Mouse (Mus musculus) adrenal gland, adult (tissue): ENCODE results near the gene Lax1.

ENCODE experiments used
- DNase-seq, 2 experiments: peaks; one replicate each; pipeline ENCODE4 v3.0.0; 2022 to 2023; ENCODE audit warnings: low spot score in 1 of 2; ENCODE audit not compliant: inconsistent age in 2 of 2

Gene Lax1

GRCm38 (mm10) chr1:133689897-133690296, at the start of gene Lax1:
Gene Lax1 (minus strand): TSS chr1:133690108.
- no peak for DNase-seq

GRCm38 (mm10) chr1:133736664-133737063, 46.8 kb upstream of the Lax1 start:
- DNase-seq: no peak

- DNase-seq: peak; percentile 67 to 83
Measured at GRCm38 (mm10) chr1:133735995-133736652, 46.2 kb upstream of the Lax1 start.

GRCm38 (mm10) chr1:133732814-133733213, 42.9 kb upstream of the Lax1 start:
- DNase-seq: no peak

- DNase-seq: no peak
Measured at GRCm38 (mm10) chr1:133728339-133728738, 38.4 kb upstream of the Lax1 start.

DNA sequence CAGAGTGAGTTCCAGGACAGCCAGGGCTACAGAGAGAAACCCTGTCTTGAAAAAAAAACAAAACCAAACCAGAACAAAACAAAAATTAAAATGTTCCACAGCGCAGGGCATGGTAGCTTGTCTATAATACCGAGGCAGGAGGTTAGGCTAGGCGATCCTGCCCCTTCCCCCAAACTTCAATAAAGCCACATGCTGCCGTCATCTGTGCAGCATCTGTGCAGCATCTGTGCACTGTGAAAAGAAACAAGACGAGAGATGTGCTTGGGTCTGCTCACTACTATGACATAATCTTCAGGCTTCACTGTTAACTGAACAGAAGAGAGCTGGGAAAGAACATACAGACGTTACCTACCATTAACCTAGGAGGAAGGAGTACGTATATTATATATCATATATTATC, 30.4 kb upstream of the Lax1 start:
- DNase-seq: no peak

DNA sequence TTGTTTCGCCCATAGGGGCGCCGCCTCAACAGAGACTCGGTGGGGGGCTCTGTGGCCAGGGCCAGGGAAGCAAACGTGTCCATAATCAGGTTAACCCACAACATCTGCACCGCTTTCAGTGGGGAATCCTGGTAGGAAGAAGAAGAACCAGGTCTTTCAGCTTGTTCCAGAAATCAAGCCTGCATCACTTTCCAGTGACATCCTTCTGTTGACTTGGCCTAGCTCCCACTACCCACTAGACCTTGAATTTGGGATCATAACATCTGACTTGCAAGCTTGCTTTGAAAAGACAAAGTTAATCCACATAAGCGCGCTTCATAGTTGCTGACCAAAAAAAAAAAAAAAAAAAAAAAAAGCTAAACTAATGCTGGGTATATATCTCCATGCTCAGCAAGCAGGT, 28.9 kb upstream of the Lax1 start:
- DNase-seq: no peak

GRCm38 (mm10) chr1:133718296-133718695, 28.4 kb upstream of the Lax1 start:
- DNase-seq: no peak

GRCm38 (mm10) chr1:133716464-133716863, 26.6 kb upstream of the Lax1 start:
- DNase-seq: peak; percentile 30 to 44

DNA sequence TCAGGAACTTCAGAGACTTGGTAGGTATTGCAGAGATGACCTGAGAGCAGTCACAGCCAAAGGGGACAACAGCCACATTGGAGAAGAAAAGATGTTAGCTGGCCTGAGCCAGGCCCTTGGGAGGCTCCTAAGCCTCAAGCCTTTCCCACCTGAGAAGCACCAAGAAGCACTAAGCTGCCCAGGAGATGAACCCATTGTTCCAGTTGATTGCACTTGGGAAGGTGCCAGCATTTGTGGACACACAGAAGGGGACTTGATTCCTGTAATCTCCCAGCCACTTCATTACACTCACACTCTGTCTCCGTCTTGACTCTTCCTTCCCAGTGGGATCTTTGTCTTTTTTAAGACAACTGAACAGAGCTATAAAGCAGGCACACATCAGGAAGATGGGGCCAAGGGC, 25.3 kb upstream of the Lax1 start:
- DNase-seq: no peak

DNA sequence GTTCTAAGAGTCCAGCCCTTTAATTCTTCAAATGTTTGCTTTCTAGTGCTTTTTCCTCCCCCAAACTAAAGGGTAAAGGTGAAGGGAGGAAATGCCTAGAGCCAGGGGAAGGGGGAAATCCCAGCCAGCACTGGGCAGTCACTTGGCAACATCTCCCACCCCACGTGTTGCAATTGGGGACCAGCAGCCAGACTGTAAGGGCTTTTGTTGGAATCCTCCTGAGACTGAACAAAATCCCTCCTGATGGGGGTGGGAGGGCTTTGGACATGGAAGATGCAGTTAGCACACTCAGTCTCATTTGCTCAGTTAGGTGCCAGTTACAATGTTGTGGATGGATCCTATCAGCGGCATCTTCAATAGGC, 23.1 kb upstream of the Lax1 start:
- peak in 1 of 2 experiments; percentile 52 for DNase-seq

- DNase-seq: no peak
Measured at GRCm38 (mm10) chr1:133712288-133713008, 22.5 kb upstream of the Lax1 start.

DNA sequence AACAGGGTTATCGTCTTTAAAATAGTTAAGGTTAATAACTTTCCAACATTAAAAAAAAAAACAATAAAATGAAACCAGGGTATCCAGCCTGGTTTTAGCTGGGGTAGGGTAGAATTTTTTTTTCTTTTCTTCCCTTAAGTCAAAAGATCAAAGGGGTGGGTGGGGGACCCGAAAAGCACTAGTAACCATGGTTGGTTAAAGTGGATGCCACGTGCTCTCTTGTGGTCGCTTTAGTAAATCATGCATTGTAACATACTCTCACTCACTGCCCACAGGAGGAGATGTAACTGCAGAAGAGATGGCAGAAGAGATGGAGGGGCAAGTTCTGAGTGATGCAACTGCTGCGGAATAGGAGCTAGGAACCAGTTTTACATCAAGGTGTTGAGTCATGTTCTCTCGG, 21.5 kb upstream of the Lax1 start:
- DNase-seq: no peak

DNA sequence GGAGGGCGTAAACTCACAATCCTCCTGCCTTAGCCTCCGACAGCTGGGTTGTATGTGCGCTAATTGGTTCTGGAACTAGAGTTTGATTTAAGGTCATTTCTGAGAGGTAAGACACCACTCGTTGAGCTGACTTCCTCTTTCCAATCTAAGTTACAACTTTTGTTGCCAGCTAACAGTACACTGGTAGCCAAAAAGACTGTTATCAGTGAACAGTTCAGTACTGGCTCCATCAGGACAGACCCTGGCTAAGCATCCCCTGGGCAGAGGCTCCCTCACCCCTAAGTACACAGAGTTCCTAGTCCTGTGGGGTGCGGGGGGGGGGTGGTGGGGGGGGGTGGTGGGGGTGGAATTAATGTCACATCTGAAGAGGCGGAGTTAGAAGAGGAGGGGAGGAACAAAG, 21.0 kb upstream of the Lax1 start:
- no peak for DNase-seq

DNA sequence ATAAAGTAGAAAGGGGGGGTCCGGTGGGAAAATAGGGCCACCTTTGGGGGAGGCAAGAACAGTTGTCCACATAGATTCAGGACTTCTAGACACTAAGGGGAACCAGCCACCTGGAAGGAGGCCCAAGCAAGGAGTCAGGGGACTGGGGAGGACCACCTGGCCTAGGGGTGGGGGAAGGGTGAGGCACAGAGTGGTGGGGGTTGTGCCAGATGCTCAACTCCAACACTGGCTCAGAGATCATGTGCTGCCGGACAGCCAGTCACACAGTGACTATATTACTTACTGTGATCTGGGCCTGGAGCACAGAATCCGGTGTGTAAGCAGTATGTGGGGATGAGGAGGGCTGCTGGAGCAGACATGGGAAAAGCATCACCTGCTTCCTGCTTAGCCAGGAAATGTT, 19.4 kb upstream of the Lax1 start:
- no peak for DNase-seq

DNA sequence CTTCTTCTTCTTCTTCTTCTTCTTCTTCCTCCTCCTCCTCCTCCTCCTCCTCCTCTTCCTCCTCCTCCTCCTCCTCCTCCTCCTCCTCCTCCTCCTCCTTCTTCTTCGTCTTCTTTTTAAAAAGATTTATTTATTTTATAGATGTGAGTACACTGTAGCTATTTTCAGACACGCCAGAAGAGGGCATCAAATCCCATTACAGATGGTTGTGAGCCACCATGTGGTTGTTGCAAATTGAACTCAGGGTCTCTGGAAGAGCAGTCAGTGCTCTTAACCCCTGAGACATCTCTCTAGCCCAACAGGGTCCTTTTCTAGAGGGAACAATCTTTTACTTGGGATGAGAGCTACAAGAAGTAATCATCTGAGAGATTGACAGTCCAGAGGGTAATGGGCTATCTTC, 11.9 kb upstream of the Lax1 start:
- peak in 1 of 2 experiments; percentile 60 for DNase-seq

DNA sequence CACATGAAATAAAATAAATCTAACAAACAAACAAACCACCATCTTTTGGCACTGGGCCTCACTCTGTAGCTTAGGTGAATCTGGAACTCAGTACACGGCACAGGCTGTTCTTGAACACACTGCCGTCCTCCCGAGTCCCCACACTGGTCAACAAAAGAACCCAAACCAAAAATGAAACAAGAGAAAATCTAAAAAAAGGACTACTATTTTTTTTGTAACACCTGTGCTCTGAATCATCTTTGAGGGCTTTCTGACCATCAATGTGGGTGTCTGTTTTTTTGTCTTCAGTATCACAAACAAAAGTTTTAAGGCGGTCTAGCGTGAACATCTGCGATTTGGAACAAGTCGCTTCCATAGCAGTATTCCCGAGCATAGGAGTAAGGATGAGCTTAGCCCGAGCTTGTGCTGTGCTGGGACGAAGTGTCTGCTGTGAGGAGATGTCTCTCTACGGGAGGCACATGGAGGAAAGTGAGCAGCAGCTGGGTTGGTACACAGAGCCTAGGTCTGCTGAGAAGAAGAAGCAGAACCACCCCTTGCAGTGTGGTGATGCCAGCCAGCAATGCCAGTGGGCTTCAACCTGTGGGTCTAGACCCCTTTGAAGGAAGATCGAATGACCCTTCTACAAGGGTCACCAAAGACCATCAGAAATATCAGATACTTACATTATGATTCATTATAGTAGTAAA, 8.2 kb upstream of the Lax1 start:
- no peak for DNase-seq

- peak in 1 of 2 experiments; percentile 32 for DNase-seq
Measured at GRCm38 (mm10) chr1:133695901-133696300, 6.0 kb upstream of the Lax1 start.

DNA sequence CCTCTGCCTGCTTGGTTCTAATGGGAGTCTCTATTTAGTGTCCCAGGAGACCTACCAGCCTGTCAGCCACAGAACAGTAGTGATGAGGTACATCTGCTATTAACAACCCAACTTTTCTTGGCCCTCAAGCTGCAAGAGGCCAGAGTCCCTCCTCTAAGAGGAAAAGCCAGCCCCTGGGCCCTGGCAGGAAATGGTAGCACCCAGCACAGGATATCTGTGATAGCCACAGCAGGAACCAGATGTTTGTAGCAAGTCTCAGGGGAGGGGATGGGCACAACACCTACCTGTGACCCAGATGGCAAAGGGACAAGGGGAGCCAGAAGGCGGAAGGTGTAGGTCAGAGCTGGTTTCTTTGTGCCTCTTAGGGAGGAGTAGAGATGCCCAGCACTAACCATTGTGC, 5.0 kb upstream of the Lax1 start:
- peak in 1 of 2 experiments; percentile 27 for DNase-seq

GRCm38 (mm10) chr1:133694301-133694700, 4.4 kb upstream of the Lax1 start:
- no peak for DNase-seq

DNA sequence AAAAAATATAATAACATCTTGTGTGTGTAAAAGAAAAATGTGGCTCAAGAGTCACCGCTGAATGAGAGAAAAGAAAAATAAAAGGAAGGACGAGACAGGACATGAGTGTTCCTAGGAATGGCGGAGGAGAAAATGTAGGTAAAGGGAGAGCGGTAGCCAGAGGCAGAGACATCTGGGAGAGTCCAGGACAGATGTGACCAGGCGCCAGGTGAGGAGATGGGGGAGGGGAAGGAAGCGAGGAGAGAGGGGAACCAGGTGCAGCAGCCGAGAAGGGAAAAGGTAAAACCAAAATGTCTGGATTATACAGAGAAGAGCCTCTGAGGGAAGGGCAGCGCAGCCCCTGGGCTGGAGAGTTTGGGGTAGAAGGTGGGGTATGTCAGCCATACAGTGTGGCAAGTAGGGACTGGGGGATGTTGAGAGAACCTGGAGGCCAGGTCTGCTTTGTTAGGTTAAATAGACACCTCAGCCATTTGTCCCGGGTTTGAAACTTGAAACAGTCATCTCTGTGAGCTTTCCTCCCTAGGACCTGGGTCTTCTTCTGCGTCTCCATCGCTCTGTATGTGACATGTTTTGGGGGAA, 3.7 kb upstream of the Lax1 start:
- no peak for DNase-seq

DNA sequence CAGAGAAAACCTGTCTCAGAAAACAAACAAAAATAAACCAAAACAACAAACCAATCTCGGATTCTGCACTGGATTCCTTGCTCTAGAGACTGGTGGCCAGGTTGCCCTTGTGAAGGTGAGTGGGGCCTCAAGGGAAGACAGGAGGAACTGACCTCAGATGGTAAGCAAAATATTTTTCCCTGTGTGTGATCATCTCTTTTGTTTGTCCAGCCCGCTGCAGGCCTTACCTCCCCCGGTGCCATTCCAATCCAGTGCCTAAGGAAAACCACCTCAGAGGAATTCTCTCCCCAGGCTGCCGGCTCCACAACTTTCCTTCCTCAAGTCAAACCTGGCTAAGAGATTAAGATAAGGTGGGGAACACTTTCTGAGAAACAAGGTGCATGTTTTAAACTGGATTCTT, 2.3 kb upstream of the Lax1 start:
- DNase-seq: no peak
